Mouse (Mus musculus): ENCODE measurements around the gene Hormad1. TPM values are rescaled to one million over a fixed set of nuclear protein-coding genes. Genes with fewer than 3 reads are reported as not detected.

Hormad1 gene
- total RNA-seq, 2 experiments from 2014 or later: not detected

- DNase-seq (ENCODE audit: low spot score in 2 of 2): no peak
Observed at GRCm38 (mm10) chr3:95632648-95633588, 73.4 kb downstream of the Hormad1 start.

DNA sequence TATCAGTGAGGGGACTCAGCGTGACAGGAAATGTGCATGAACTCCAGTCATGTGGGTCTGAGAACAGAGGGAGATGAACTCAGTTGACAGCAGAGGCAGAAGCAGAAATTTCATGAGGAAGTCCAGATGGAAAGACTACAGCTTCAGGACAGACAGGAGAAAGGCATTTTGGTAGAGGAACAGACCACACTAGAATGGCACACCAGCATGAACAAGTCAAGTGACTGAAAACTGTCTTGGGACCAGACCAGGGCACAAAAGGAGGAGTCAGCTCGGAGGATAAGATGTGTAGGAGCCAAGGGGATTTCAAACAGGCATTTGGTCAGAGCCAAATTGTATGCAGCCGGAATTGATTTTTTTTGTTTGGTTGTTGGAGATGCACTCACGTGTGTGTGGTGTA is 76.2 kb downstream of the Hormad1 start:
- no peak for DNase-seq (ENCODE audit: low spot score in 2 of 2)

DNA sequence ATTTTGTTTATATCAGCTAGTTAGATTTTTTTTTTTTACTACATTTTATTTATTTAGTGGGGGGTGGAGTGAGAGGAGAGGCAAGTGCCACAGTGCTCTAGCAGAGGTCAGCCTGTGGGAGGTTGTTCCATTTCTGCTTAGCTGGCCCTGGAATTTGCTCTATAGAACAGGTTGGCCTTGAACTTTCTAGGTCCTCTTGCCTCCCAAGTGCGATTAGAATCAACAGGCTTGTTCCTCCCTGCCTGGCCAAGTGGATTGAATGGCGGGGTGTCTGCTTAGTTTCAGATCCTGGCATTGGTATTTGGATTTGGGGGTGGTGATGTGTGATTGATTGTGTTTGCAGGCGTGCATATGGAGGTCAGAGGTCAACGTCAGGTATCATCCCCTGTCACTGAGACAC is 76.6 kb downstream of the Hormad1 start:
- DNase-seq (ENCODE audit: low spot score in 2 of 2): no peak

Other genes starting within 250 kb of the Hormad1 start
- 100 to 1,000 TPM; 191 to 231 TPM for gene Cers2, start 244.9 kb upstream of the Hormad1 start, total RNA-seq (2021)
- gene Setdb1, start 202.5 kb upstream of the Hormad1 start, total RNA-seq (2021): 10 to 100 TPM; 20.0 to 25.2 TPM
- gene 4930558C23Rik, start 156.8 kb upstream of the Hormad1 start, total RNA-seq (2021): not detected
- gene Arnt, start 125.3 kb upstream of the Hormad1 start, total RNA-seq (2021): 10 to 100 TPM; 50.1 to 60.5 TPM
- 1 to 10 TPM; 5.0 to 5.9 TPM for gene Ctsk, start 60.4 kb upstream of the Hormad1 start, total RNA-seq (2021)
- 100 to 1,000 TPM in 1 of 2 experiments, 10 to 100 TPM in 1; 71.3 to 153 TPM for gene Ctss, start 32.9 kb upstream of the Hormad1 start, total RNA-seq (2021)
- gene Golph3l, start 29.3 kb downstream of the Hormad1 start, total RNA-seq (2021): 10 to 100 TPM; 32.6 to 37.1 TPM
- 100 to 1,000 TPM in 1 of 2 experiments, 10 to 100 TPM in 1; 92.9 to 105 TPM for gene Ensa, start 65.3 kb downstream of the Hormad1 start, total RNA-seq (2021)
- gene Mcl1, start 99.1 kb downstream of the Hormad1 start, total RNA-seq (2021): 100 to 1,000 TPM; 138 to 228 TPM
- 10 to 100 TPM in 1 of 2 experiments, 1 to 10 TPM in 1; 8.6 to 10.1 TPM for gene Adamtsl4, start 128.2 kb downstream of the Hormad1 start, total RNA-seq (2021)
- 100 to 1,000 TPM; 427 to 665 TPM for gene Ecm1, start 179.9 kb downstream of the Hormad1 start, total RNA-seq (2021)
- 10 to 100 TPM; 45.5 to 52.1 TPM for gene Tars2, start 200.5 kb downstream of the Hormad1 start, total RNA-seq (2021)

Measured in adrenal gland, adult 18-20 months (tissue).